Mouse (Mus musculus) embryonic facial prominence, embryonic 14.5 days (tissue): Measurements from ENCODE around the gene Mesd. TPM values are rescaled to one million over a fixed set of nuclear protein-coding genes. Genes with fewer than 3 reads are reported as not detected.
"Not testable (repeated sequence)": the region's sequence is repeated elsewhere in the genome, so short reads cannot be mapped to it uniquely, and the experiment has no call there.

Source experiments
- ATAC-seq: fragments of 200-750 bp; cut with Nextera tagmentation; 2 replicates; pipeline ENCODE4 v1.8.0; 2017; ENCODE audit warnings: low read depth, moderate number of reproducible peaks, moderate TSS enrichment
- DNase-seq: peaks from one replicate; pipeline ENCODE4 v3.0.0-alpha.2; 2015; ENCODE audit warnings: low spot score
- H3K27ac ChIP-seq: fragments of 300-500 bp; sonication (generic); replicated peaks from 2 replicates; pipeline ENCODE4 v1.5.1; 2014; ENCODE audit warnings: low read depth, mild to moderate bottlenecking, low read length, moderate library complexity
- H3K27me3 ChIP-seq: fragments of 300-500 bp; sonication (generic); replicated peaks from 2 replicates; pipeline ENCODE4 v1.6.1; 2014; ENCODE audit warnings: low read length; ENCODE audit not compliant: control insufficient read depth, insufficient read depth
- H3K36me3 ChIP-seq: fragments of 300-500 bp; sonication (generic); 2 replicates; pipeline ENCODE4 v1.6.1; 2014; ENCODE audit warnings: low read length, mixed read lengths; ENCODE audit not compliant: control insufficient read depth, insufficient read depth
- H3K4me1 ChIP-seq: fragments of 300-500 bp; sonication (generic); 2 replicates; pipeline ENCODE4 v1.6.1; 2014; ENCODE audit warnings: antibody characterized with exemption, low read length; ENCODE audit not compliant: control insufficient read depth, insufficient read depth
- H3K4me2 ChIP-seq: fragments of 300-500 bp; sonication (generic); 2 replicates; pipeline ENCODE4 v1.6.1; 2014; ENCODE audit warnings: low read depth, mild to moderate bottlenecking, low read length, moderate library complexity, mixed read lengths
- H3K4me3 ChIP-seq: fragments of 300-500 bp; sonication (generic); 2 replicates; pipeline ENCODE4 v1.5.1; 2014; ENCODE audit warnings: low read depth, mild to moderate bottlenecking, low read length
- H3K9ac ChIP-seq: fragments of 300-500 bp; sonication (generic); 2 replicates; pipeline ENCODE4 v1.6.1; 2014; ENCODE audit warnings: low read depth, mild to moderate bottlenecking, low read length, moderate library complexity, mixed read lengths
- H3K9me3 ChIP-seq: fragments of 300-500 bp; sonication (generic); 2 replicates; pipeline ENCODE4 v1.6.1; 2016; ENCODE audit warnings: low read length; ENCODE audit not compliant: control insufficient read depth
- WGBS: fragments of 180-500 bp; shearing (Covaris S2); extraction: QIAGEN DNeasy Blood & Tissue Kit; methylation state at CpG from one replicate; pipeline ENCODE4 v1.1.7; 2014; 5-methylcytosine and 5-hydroxymethylcytosine counted together
- polyA plus RNA-seq: library from polyadenylated mRNA; unstranded; fragments of >200 nt; fragmentation: Nextera tagmentation; extraction: Ambion mirVana; gene quantifications from 2 replicates; pipeline ENCODE4 v1.2.1, GENCODE M21; 2014

Mesd gene
- polyA plus RNA-seq, 1 experiment from 2014 or later, result 84.2 TPM

- no peak overlapping the region for H3K4me2 ChIP-seq
- H3K4me3 ChIP-seq, result no peak overlapping the region
- WGBS, result 89% methylated on average over 4 of the region's 4 CpGs
- H3K4me1 ChIP-seq, result peaks cover 24% of the 10 kb centered on the region
- H3K9me3 ChIP-seq, result no peaks in the 10 kb centered on the region
- H3K27me3 ChIP-seq, result no peaks in the 10 kb centered on the region
- ATAC-seq (no peak), DNase-seq (no peak)
- 0 out of 2 replicates have a peak, but pooled peaks cover 7% of the 10 kb centered on the region for H3K36me3 ChIP-seq
- no peak overlapping the region for H3K27ac ChIP-seq
- no peak overlapping the region for H3K9ac ChIP-seq
Observed at GRCm38 (mm10) chr7:83885835-83886234, 1.6 kb downstream of the Mesd start.

DNA sequence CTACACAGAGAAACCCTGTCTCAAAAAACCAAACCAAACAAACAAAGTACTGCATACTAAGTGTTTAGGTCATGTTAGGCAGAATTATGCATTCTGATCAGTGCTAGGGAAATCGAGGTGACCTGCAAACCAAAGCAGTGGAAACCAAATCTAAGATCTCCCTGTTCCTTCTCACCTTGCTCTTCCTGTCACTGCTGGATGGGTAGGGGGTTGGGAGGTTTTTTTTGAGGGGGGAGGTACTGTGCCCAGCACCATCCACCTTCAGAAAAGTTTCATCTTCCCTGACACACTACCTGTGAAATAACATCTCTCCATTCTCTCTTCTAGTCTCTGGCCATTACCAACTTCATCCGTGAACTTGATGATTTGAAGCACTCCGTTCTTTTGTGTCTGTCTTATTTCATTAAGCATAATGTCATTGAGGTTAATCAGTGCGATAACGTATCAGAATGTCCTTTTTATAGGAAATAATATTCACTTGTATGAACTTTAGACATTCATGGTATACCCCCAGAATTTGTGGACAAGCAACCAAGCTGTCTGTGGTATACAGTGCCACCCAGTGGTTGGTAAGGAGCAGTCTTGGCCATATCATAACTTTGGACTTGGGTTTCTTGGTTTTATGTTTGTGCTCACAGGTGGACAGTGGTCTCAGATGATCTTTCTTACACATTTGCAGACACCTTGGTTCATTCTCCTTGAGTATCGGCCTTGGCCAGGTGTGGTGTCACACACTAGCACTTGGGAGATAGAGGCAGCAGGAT is 2.3 kb downstream of the Mesd start:
- Histone ChIP-seq H3K27ac (no peak overlapping the region), H3K4me3 (no peak overlapping the region), H3K4me2 (no peak overlapping the region), H3K9ac (no peak overlapping the region), H3K4me1 (peaks cover 16% of the 10 kb centered on the region), H3K9me3 (no peaks in the 10 kb centered on the region), H3K27me3 (no peaks in the 10 kb centered on the region), H3K36me3 (0 out of 2 replicates have a peak, but pooled peaks cover 7% of the 10 kb centered on the region)
- WGBS, result 93% methylated on average over 6 of the region's 6 CpGs
- DNase-seq (no peak), ATAC-seq (no peak)

DNA sequence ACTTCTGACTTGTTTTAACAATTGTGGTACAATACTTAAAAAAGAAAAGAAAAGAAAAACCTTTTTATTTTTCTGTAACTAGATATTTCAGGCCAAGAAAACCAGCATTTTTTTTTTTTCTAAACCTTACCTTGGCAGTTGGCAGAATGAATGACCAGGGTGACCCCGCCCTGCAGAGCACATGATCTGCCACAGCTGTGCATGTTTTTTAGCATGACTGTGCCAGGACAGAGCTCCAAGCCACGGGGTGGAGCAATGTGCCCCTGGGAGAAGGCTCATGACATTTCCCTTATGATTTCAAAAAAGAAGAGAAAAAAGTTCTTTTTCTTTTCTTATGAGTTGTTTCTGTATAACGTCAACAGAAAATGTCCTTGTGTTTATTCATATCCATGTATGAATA is 5.1 kb downstream of the Mesd start:
- H3K9ac ChIP-seq, result no peak overlapping the region
- H3K36me3 ChIP-seq, result 0 out of 2 replicates have a peak, but pooled peaks cover under 1% of the 10 kb centered on the region
- 39% methylated on average over 3 of the region's 3 CpGs for WGBS
- DNase-seq, result peak; percentile 45
- no peak overlapping the region for H3K4me2 ChIP-seq
- no peaks in the 10 kb centered on the region for H3K9me3 ChIP-seq
- H3K4me1 ChIP-seq, result peaks cover 12% of the 10 kb centered on the region
- no peak overlapping the region; the same call in 1 of the 2 replicates for H3K27ac ChIP-seq
- no peaks in the 10 kb centered on the region for H3K27me3 ChIP-seq
- no peak for ATAC-seq
- no peak overlapping the region for H3K4me3 ChIP-seq

DNA sequence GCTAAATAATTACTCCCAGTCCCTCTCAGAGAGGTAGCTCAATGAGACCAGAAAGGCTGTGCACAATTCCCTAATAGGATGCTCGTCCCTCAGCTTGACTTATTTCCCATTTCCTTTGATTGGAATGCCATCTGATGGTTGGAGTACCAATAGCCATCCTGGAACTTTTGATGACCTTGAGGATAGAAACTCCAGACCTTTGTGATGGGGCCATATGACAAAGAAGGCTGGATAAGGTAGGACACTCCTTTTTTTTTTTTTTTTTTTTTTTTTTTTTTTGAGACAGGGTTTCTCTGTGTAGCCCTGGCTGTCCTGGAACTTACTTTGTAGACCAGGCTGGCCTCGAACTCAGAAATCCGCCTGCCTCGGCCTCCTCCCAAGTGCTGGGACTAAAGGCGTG is 5.7 kb downstream of the Mesd start:
- not testable (repeated sequence) for H3K27me3 ChIP-seq, H3K4me2 ChIP-seq, H3K36me3 ChIP-seq, DNase-seq, ATAC-seq, H3K9ac ChIP-seq, H3K9me3 ChIP-seq, H3K4me1 ChIP-seq, H3K4me3 ChIP-seq, H3K27ac ChIP-seq
- WGBS, result 88% methylated on average over 5 of the region's 5 CpGs

DNA sequence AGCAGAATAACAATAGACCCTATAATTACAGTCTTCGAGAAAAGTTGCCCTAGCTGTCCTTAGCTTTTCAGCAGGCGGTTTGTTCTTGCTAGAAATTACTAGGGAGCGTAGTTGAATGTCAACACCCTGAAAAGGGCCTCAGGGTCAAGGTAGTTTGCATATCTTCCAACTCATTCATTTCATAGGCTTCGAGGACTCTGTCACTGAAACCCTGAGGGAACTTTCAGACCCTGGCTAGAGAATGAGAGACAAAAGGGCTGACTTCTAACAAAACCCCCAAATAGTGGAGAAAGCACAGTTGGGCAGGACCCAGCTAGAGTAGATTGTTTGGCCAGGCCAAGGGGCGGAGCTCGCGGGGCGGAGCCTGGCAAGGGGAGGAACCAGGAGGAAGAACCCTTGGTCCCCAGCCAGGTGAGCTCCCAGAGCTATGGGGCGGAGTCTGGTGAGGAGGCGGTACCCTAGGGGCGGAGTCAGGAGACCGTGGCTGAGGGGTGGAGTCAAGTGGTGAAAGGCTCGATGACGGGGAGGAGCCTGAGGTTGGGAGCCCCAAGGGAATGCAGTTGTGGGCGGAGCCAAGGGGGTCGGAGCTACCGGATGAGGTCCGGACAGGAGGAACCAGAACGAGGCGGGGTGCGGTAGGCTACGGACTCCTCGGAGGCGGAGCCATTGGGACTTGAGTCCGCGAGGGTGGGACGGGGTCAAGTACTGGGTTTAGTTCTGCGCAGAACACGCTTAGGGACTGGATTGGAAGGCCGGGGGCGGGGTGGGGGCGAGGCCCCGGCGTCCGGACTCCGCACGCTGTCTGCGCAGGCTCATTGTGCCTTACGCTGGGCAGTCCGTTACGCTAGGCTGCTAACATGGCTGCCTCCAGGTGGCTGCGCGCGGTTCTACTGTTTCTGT is 7.4 kb downstream of the Mesd start:
- H3K36me3 ChIP-seq, result peaks cover 23% of the 10 kb centered on the region
- DNase-seq, result peak; percentile 99

DNA sequence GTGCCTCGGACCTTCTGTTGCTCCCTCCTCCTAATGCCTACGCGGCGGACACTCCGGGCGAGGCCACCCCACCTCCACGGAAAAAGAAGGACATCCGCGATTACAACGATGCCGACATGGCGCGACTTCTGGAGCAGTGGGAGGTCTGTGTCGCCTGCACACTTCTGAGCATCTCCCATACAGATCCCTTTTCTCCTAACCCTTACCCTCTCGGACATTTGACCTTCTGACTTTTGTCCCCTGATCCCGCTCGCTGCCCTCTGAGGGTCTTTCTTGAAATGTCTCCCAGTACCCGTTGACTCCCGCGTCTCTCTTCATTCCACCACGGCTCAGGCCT is 8.0 kb downstream of the Mesd start:
- Histone ChIP-seq H3K27ac (peak overlapping the region; percentile 89), H3K4me3 (peak overlapping the region; percentile 80), H3K4me2 (peak overlapping the region; percentile 71), H3K36me3 (peaks cover 27% of the 10 kb centered on the region), H3K9ac (peak overlapping the region; percentile 80), H3K27me3 (no peaks in the 10 kb centered on the region), H3K9me3 (no peaks in the 10 kb centered on the region), H3K4me1 (peaks cover 8% of the 10 kb centered on the region; the same call in 1 of the 2 replicates)
- ATAC-seq (no peak), DNase-seq (no peak)
- under 1% methylated on average over 20 of the region's 21 CpGs for WGBS

More for the DNA sequence above, 7.4 kb downstream of the Mesd start:
- Histone ChIP-seq H3K27ac (peak overlapping the region; percentile 89), H3K9ac (peak overlapping the region; percentile 80), H3K27me3 (no peaks in the 10 kb centered on the region), H3K4me2 (peak overlapping the region; percentile 71), H3K4me3 (peak overlapping the region; percentile 80), H3K4me1 (peaks cover 8% of the 10 kb centered on the region; the same call in 1 of the 2 replicates), H3K9me3 (no peaks in the 10 kb centered on the region)
- WGBS, result 6% methylated on average over 25 of the region's 44 CpGs
- peak; percentile 98 for ATAC-seq

DNA sequence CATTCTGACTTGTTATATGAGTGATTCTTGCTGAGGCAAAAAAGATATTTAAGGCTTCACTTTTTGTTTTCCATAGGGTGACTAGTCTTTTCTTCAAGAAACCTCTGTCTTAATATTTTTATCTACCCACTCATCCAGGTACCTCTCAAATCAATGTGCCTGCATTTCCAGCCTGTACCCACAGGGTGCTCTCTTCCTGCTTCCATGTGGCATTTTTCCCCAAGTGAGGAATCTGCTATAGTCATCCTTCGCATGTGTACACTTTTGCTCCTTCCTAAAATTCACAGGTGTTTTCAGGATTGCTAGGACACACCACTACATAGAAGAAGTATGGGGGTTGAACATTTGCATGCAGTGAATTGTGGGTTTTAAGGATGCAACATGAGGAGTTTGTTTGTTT is 10.1 kb downstream of the Mesd start:
- WGBS, result 87% methylated on average over 1 of the region's 1 CpGs
- Histone ChIP-seq H3K27ac (no peak overlapping the region), H3K27me3 (no peaks in the 10 kb centered on the region), H3K9me3 (no peaks in the 10 kb centered on the region), H3K36me3 (peaks cover 47% of the 10 kb centered on the region), H3K4me1 (peaks cover 8% of the 10 kb centered on the region; the same call in 1 of the 2 replicates), H3K9ac (no peak overlapping the region), H3K4me2 (no peak overlapping the region), H3K4me3 (no peak overlapping the region)
- DNase-seq (no peak), ATAC-seq (no peak)

DNA sequence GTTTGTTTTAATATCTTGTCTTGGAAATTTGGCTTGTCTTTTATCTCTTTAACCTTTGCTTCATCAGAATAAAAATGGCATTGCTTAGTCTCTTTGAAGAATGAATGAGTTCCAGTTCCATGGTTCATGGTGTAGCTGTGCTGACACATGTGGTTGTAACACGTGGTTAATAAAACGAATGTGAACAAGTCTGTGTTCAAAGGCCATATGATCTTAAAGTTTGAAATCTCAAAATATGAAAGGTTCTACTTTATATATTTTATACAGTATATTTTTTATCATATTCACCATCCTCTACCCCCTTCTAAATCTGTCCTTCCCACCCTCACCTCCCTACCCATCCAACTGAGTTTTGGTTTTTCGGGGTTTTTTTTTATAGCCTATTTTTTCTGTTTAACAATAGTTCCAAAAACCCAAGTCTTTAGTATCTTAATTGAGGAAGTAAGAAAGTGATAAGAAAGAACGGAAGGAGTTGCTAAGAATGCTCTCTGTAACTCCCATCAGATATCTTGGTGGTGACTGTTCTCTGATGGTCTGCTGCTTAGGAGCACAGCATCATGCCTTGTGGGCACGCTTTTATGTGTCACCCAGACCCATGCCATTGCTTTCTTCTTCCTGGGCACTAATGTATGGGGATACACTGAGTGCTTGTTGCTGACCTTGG is 11.9 kb downstream of the Mesd start:
- no peak overlapping the region for H3K9ac ChIP-seq
- no peak overlapping the region for H3K27ac ChIP-seq
- no peak for DNase-seq
- peaks cover 65% of the 10 kb centered on the region for H3K36me3 ChIP-seq
- no peaks in the 10 kb centered on the region for H3K27me3 ChIP-seq
- H3K4me3 ChIP-seq, result no peak overlapping the region
- no peaks in the 10 kb centered on the region for H3K9me3 ChIP-seq
- peaks cover 8% of the 10 kb centered on the region; the same call in 1 of the 2 replicates for H3K4me1 ChIP-seq
- no peak overlapping the region for H3K4me2 ChIP-seq
- ATAC-seq, result no peak
- WGBS, result 91% methylated on average over 5 of the region's 5 CpGs
